Mouse (Mus musculus) 416B (cell line): Measurements from ENCODE around the gene Ampd2.

Experiments
- DNase-seq: peaks from one replicate; pipeline ENCODE4 v3.0.0; 2011; ENCODE audit warnings: low read depth

Ampd2 gene

GRCm38 (mm10) chr3:108086470-108086979 is at the start of gene Ampd2:
Gene Ampd2 (minus strand): TSS chr3:108086651.
- DNase-seq: peak; percentile 90

DNA sequence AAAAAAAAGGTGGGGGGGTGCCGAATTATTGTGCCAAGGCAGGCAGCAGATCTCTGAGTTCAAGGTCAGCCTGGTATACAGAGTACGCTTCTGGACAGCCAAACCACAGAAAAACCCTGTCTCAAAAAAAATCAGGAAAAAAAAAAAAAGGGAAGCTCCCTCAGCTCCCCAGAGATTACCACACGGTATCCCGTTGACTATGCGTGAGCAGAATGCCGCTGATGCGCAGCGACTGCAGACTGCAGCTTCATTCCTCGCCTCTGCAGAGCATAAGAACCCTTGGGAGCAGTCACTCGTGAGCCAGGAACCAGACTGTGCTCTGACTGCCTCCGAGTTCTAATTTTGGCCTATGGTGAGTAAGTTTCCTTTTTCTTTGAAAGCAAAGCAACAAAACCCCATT is 48.2 kb upstream of the Ampd2 start:
- peak; percentile 76 for DNase-seq

DNA sequence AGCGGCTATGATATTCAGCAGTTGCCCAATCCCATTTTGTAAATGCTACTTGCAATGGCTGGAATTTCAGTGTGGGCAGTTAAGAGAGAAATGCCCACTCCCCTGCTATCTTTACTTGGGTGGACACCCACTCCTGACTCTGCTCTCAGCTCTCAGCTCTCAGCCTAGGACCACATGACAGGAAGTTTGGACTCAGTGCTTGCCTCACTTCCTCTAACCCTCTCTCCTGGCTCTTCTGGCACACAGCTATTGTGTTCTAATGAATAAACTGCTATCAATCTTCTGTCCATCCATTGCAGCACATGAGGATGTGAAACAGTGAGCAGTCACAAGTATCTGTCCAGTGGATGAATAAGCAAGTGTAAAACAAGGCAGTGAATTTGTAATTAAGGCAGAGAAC is 46.0 kb upstream of the Ampd2 start:
- no peak for DNase-seq

GRCm38 (mm10) chr3:108131821-108132220 is 45.4 kb upstream of the Ampd2 start:
- no peak for DNase-seq

GRCm38 (mm10) chr3:108131216-108131615 is 44.8 kb upstream of the Ampd2 start:
- no peak for DNase-seq

GRCm38 (mm10) chr3:108129804-108130203 is 43.4 kb upstream of the Ampd2 start:
- no peak for DNase-seq

GRCm38 (mm10) chr3:108129367-108129766 is 42.9 kb upstream of the Ampd2 start:
- no peak for DNase-seq

GRCm38 (mm10) chr3:108128520-108128919 is 42.1 kb upstream of the Ampd2 start:
- DNase-seq: no peak

DNA sequence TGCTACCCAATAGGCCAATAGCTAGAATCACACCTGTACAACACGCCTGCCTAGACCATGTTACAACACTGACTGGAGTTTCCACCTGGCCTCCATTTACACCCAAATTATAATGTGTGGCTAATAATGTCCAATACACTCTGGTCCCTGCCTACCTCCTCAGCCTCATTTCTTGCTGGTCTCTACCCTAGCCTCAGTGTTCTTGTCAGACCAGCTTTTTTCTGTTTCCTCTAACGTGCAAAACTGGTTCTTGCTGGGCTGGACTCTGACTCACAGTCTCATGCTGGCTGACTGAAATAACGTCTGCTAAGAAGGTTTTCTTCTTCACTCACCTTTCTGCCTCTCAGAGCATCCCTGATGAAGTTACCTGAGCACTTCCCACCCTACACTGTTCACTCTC is 39.9 kb upstream of the Ampd2 start:
- DNase-seq: no peak

DNA sequence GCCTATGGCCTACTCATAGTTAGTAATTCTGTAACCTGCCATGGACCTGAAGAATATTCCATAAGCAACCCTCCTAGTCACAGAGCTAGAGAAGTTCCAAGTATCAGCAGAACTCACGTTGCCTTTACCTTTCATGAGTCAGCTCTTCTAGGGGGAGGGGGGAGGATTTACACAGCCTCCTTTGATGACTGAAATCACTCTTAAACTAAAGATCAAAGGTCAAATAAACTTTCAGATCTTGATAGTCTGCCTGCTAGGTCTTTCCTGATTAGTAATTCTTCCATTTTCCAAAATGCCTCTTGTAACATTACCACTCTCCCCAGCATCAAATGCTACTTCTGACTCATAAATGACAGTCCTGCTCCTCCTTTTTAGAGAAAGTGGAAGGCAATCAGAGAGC is 37.7 kb upstream of the Ampd2 start:
- DNase-seq: no peak

GRCm38 (mm10) chr3:108123242-108123641 is 36.8 kb upstream of the Ampd2 start:
- DNase-seq: no peak

GRCm38 (mm10) chr3:108121101-108121500 is 34.6 kb upstream of the Ampd2 start:
- DNase-seq: no peak

GRCm38 (mm10) chr3:108117465-108117864 is 31.0 kb upstream of the Ampd2 start:
- DNase-seq: no peak

DNA sequence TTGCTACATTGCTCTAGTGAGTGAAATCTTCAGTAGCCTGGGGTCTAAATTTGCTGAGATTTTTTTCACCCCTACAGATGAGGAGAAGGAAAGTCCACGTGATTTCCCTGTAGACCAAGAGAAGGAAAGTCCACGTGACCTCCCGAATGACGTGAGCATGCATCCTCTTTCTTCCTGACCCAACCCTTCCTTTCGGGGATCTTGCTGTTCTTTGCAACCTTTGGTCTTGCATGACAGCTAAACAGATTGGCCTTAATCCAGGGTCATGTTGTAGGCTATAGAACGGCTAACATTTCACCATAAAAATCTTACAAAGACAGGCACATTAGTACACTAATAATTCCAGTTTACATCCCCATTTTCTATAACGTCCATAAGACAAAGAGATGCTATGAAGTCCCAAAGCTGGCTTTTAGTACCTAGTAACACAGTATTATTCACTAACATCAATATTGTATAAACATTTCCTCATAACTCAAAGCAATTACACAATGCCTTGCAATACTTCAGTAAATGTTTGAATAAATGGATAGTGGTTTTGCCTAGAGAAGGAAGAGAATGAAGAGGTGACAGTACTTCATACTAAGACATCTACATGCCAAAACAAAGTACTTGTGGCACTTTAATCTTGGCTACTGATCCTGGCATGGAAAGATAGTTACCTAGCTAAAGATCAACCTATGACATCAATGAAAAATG is 27.3 kb upstream of the Ampd2 start:
- DNase-seq: peak; percentile 42

- no peak for DNase-seq
These were observed 26.2 kb upstream of the Ampd2 start for GRCm38 (mm10) chr3:108112666-108113065.

DNA sequence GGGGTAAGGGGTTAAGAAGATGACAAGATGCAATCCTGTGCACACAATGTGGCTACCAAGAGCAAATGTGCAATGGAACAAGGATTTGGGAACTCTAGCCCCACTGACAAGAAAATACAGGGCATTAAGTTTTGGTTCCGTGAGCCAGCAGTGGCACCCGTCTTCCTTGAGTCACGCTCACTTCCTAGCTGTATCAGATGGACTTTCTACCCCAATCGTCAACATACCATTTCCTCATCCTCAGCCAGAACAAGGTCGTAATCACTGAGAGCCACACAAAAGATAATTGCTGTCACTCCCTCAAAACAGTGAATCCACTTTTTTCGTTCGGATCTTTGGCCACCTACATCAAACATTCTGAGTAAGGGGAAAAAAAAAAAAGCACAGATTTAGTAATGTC is 25.8 kb upstream of the Ampd2 start:
- no peak for DNase-seq

GRCm38 (mm10) chr3:108111320-108111719 is 24.9 kb upstream of the Ampd2 start:
- no peak for DNase-seq

- no peak for DNase-seq
These were observed 18.8 kb upstream of the Ampd2 start for GRCm38 (mm10) chr3:108105281-108105680.

DNA sequence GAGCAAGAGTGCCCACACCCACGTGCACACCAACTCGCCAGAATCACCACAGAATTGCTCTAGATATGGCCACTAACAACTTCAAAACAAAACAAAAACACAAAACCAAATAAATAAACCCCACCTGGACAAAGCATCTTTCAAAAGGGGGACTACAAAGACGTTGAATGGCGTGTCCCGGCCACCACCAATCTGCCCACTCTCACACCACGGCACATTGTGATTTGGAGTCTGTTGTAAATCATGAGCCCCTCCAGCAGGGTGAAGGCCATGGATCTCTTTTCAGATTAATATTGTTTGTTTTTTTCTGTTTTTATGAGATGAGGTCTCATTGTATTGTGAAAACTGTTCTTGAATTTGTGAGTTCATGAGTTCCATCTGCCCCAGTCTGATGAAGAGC is 15.6 kb upstream of the Ampd2 start:
- DNase-seq: no peak

GRCm38 (mm10) chr3:108101594-108101993 is 15.1 kb upstream of the Ampd2 start:
- no peak for DNase-seq

- DNase-seq: no peak
These were observed 11.9 kb upstream of the Ampd2 start for GRCm38 (mm10) chr3:108098316-108098715.

DNA sequence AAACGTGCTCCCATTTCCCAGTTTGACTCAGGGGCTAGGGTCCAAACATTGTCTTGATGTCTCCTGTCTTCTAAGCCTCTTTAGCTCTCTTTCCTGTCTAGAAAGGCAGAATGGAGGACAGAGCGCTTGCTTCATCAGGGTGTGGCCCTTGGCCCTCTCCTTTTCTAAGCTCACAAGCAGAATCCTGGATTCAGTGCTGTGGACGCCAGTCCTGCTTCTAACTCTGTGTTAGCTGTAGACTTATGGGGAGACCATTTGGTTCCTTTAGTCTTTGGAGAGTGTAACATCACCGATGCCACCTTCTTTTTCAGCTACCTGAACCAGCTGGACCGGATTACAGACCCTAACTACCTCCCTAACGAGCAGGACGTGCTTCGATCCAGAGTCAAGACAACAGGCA is 11.2 kb upstream of the Ampd2 start:
- DNase-seq: no peak

DNA sequence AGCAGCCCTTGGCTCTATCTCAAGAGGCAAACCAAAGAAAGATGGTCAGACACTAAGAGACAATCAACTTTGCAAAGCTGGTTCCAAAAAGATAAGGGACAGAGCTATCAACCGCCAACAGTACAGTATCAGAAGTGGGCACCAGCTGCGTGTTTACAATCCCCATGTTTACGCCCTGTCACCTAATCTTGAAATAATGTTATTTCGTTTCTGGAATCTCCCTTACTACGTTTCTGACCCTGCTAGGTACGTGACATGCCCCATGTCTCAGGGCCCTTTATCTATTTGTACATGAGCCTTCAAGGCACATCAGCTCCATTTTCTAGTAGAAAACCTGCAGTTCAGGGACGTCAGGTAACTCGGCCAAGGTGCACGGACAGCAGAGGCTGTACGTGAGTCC is 10.3 kb upstream of the Ampd2 start:
- no peak for DNase-seq

GRCm38 (mm10) chr3:108096226-108096625 is 9.8 kb upstream of the Ampd2 start:
- DNase-seq: peak; percentile 50
